Mouse (Mus musculus): ENCODE measurements at regions not wholly inside any gene's neighbourhood (a gene's known extent, or its start where the extent isn't known, plus 50 kb on each side); places are given as distances from the start of the nearest gene placed in this dataset.

DNA sequence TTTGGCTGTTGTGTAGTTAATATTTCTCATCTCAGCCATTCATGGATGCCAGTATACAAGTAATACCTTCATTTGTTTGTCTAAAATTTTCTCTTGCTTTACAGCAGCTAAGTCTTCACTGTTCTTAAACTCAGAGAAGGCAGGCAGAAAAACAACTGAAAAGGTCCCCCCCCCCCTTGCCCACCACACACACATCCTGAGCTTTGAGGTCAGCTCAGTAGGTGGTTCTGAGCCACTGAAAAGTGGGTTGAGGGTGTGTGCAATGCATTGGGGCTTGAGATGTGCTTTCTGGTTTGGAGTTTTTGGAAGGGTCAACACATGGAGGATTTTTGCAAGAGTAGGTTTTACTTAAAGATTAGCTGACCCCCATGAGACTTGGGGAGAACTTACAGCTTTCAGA lies 136.1 kb upstream of the Slco3a1 start:
- DNase-seq (ENCODE audit: low spot score in 2 of 2): no peak

DNA sequence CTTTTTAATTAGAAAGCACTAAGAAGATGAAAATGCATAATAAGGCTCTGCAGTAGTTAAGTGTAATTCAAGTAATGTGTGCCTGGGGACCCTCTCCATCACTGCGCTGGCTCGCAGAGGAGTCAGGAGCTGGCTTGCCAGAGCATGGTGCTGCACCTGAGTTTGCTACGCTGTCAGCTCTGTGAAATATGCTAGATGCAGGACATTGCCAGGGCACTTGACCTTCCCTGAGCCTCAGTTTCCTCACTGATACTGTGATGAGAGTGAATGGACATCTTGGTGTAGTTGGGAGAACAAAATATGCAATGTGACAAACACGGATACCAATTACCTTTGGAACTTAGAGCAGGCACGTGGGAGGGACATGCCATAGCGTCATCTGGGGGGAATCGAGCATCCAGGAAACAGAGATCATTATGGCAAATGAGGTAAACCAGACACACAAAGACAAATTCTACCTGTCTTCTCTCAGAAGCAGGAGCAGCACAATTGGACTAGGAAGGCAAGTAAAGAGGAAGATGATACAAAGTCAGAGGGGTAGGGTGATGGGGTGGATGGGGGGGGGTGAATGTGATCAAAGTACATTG lies 133.6 kb upstream of the Slco3a1 start:
- no peak for DNase-seq (ENCODE audit: low spot score in 2 of 2)

DNA sequence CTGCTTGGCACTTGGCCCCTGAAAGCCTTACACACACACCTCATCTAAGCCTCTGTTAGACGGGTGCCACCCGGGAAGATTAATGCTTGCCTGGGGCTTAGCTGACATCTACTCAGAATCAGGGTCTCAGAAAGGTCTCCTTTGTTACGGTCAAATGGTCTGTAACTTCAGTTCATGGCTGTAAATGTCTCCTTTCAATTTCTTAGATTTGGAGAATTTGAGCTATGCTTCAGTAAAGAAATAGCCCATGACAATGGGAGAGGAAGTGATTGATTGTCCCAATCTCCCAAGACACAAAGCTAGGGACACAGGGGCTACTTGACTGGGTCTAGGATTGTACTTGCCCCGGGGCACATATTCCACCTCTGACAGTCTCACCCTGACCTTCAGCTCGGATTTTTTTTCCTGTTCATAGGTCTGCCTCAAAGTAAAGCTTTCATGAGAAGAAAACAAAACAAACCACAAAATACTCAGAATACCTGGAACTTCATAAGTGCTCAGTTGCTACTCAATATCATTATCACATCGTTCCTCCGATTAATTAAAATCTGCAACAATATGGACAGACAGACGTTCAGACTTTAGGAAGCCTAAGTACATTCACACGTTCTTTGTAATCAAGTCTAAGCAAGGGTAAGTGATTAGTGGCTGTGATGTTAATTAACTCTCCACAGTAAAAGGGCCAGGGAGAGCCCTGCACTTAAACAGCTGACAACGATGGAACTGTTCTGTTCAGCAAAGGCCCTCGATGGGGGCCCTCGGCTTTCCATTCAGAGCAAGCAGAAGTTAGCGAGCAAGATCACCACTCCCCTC lies 132.9 kb upstream of the Slco3a1 start:
- no peak for DNase-seq (ENCODE audit: low spot score in 2 of 2)

DNA sequence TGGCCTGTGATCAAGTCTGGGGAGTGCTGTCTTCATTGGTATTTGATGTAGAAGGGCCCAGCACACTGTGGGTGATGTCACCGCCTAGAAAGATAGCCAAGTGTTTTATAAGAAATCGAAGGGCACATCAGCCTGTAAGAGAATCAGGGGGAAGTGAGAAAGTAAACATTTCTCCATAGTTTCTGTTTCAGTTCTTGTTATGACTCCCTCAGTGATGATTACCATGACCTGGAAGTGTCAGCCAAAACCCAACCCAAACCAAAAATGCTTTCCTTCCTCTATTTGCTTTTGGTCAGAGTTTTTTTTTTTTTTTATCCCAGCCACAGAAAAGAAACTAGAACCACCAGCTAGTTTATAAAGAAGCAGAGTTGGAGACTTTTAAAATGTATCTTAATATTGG lies 129.4 kb upstream of the Slco3a1 start:
- no peak for DNase-seq (ENCODE audit: low spot score in 2 of 2)

DNA sequence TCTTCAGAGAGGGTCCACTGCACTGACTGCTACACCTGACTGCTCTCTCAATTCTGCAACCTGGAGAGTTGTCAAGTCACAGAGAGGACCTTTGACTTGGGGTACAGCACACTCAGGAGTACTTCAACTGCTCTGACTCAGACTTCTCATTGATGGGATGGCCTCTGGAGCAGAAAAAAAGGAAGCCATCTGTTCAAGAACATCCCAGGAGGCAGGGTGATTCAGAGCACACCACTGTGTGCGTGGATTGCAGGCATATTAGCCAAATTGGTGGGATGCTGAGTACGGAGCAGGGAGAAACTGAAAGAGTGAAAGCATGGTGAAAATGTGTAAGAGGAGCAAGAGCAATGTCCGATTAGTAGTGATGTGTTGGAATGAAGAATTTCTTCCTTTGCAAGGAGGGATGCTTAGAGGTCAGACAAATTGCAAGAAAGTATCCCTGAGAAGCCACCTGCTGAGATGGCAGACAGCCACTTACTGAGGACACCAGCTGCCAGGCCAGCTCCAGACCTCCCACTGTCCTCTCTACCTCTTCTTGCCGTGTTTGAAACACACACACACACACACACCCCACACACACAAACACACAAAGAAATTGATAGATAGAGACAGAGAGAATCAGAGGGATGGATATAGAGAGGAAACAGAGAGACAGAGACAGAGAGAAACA lies 119.2 kb upstream of the Slco3a1 start:
- peak in 1 of 2 experiments; percentile 5 for DNase-seq (ENCODE audit: low spot score in 2 of 2)

DNA sequence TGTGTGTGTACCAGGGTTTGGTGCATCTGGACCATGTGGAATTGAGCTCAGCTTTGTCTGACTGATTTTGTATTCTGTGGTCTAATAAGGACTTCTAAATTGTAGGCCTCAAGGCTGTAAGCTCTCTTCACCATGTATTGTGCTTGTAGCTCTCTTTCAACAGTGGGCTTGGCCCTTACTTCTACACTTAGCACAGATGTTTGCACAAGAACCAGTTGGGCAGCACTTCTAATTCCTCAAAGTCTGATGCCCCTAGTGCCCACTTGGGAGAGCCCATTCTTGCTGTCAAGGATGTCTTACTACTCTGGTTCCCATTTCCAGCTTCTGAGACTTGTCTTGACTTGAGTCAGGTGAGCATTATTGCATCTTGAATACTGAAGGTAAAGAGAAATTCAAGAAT lies 114.5 kb upstream of the Slco3a1 start:
- DNase-seq (ENCODE audit: low spot score in 2 of 2): no peak

DNA sequence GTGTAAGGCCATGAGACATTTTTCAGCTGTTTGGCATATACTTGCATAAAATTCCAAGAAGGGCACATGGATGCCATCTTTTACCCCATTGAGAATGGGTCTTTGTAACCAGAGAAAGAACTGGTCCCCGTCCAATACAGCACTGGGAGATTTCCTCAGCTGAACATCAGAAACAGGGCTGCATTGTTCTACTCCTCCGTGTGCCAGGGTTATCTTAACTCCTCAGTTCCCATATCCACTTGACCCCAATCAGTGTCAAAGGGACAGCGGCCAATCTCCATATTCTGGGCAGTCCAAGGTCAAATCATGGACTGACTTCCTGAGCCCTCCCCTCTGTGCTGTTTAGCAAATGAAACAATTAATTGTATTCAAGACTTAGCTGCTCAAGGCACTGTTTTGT lies 112.5 kb upstream of the Slco3a1 start:
- DNase-seq (ENCODE audit: low spot score in 2 of 2): no peak

DNA sequence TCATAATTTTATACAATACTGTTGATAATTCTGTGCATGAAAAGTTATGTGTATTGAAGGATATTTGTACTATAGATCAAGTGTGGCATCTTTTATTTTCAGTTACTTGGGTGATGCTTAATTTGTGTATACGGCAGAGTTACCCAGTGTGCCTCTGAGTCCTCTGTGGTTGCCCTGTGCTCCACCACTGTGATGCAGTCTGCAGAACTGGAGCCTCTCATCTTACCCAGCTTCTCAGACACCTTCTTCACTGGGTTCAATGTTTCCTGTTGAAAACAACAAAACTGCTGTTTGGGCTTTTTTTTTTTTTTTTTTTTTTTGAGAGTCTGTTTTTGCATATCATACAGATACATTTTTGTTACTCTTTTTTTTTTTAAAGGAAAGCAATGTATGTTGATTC lies 109.2 kb upstream of the Slco3a1 start:
- DNase-seq (ENCODE audit: low spot score in 2 of 2): no peak

DNA sequence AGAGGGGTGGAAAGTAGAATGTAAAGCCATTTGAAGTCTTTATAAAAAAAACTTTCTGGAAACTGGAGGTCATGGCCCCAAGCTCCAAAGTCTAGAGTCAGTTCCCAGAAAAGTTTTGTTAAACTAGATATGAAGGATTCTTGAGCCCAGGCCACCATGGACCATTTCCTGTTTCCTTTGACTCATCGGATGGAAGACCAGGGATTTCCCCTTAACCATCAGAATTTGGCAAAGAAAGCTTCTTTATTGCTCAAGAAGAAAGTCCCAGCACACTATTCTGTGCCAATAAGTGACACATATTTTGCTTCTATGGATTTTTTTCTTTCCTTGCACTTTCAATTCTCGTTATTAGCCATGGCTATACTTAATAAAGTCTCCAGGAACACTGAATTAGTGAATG lies 92.7 kb upstream of the Slco3a1 start:
- DNase-seq (ENCODE audit: low spot score in 2 of 2): no peak

DNA sequence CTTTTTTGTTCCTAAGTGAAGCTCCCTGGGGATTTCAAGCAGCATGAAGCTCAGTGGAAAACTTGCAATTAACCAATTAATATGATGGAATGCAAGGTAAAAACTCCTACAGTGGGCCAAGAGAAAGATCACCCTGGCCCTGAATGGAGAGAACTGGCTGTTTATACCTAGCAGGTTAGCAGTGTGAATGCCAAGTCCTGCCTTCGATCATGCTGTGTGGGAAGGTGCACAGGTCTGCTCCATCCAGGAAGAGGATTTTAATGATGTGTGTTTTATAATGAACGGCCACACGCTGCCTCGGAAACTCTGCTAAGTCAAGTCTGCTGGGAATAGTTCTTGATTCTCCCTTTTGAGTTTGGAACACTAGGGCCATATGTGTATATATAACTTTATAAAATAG lies 85.6 kb upstream of the Slco3a1 start:
- no peak for DNase-seq (ENCODE audit: low spot score in 2 of 2)

DNA sequence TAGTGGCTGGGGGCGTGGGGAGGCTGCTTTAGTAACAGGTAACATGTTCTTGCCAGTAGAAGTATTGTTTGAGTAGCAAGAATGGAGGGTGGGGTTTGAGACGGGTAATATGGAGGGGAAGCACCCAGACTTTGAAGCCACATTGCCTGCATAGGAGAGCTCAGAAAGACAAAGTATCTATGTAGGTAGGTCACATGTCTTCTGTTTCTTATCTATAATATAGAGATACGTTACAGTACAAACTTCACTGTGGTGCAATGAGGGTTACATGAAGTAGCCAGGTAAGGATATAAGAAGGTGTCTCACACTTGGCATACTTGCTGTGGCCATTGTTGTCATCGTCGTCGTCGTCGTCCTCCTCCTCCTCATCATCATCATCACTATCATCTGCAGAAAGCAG lies 77.6 kb upstream of the Slco3a1 start:
- DNase-seq (ENCODE audit: low spot score in 2 of 2): no peak

DNA sequence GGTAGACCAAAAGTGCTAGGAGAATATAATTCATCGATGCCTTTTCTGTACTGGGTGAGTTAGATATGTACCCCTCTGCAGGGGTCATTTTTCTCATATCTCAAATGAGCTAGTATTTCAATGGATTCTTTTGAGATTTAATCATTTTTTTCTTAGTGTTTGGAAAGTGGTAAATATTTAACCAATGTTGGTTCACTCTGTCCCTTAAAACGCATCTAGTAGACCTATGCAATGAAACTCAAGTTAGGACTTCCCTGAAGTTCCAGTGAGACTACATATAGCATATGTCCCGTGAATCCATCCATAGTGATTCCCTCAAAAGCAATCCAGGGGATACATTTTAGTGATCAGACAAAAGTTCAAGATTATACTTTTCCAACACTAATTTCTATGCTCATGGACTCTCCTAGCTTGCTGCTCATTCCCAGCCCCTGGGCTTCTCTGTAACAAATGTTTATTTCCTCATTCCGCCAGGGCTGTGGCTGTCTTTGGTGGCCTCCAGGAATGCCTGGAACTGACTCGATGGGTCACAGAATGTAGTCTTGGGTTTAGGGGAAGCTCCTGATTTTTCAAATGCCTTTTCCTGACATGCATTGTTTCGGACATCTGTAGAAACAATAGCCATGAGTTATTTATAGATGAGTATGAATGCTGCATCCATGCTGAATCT lies 74.4 kb upstream of the Slco3a1 start:
- DNase-seq (ENCODE audit: low spot score in 2 of 2): no peak
